Mouse (Mus musculus) left cerebral cortex, adult 18-20 months (tissue): Measurements from ENCODE around the gene Gm20425. TPM values are rescaled to one million over a fixed set of nuclear protein-coding genes. Genes with fewer than 3 reads are reported as not detected.
"Not testable (repeated sequence)": the region's sequence is repeated elsewhere in the genome, so short reads cannot be mapped to it uniquely, and the experiment has no call there.

Source experiments
- DNase-seq, 2 experiments: peaks; one replicate each; pipeline ENCODE4 v3.0.0; 2021 to 2022; ENCODE audit warnings: low spot score in 2 of 2, mixed read lengths in 1 of 2
- total RNA-seq, 2 experiments: library from RNA; stranded (reverse); gene quantifications; 2 replicates each; pipeline ENCODE4 v1.2.3; 2021

Gm20425 gene
- total RNA-seq, 2 experiments from 2014 or later = 10.4 to 12.2 TPM

- DNase-seq = no peak
Measured at GRCm38 (mm10) chr9:103163806-103164205, 66.3 kb downstream of the Gm20425 start.

- DNase-seq = not testable (repeated sequence)
Measured at GRCm38 (mm10) chr9:103155158-103155557, 74.9 kb downstream of the Gm20425 start.

- DNase-seq = no peak
Measured at GRCm38 (mm10) chr9:103154568-103154967, 75.5 kb downstream of the Gm20425 start.

- no peak for DNase-seq
Measured at GRCm38 (mm10) chr9:103153286-103153685, 76.8 kb downstream of the Gm20425 start.

GRCm38 (mm10) chr9:103149074-103149799, 80.9 kb downstream of the Gm20425 start:
- DNase-seq = no peak

- DNase-seq = no peak
Measured at GRCm38 (mm10) chr9:103147103-103147502, 83.0 kb downstream of the Gm20425 start.

- DNase-seq = peak; percentile 40 to 58
Measured at GRCm38 (mm10) chr9:103146703-103147102, 83.4 kb downstream of the Gm20425 start.

- no peak for DNase-seq
Measured at GRCm38 (mm10) chr9:103146257-103146656, 83.8 kb downstream of the Gm20425 start.

- DNase-seq = no peak
Measured at GRCm38 (mm10) chr9:103145351-103145750, 84.8 kb downstream of the Gm20425 start.

GRCm38 (mm10) chr9:103143881-103144280, 86.2 kb downstream of the Gm20425 start:
- DNase-seq = no peak

GRCm38 (mm10) chr9:103141266-103141665, 88.8 kb downstream of the Gm20425 start:
- no peak for DNase-seq

GRCm38 (mm10) chr9:103140384-103140783, 89.7 kb downstream of the Gm20425 start:
- DNase-seq = no peak

Other genes with a start within 250 kb of the Gm20425 start
- gene Slco2a1, start 241.6 kb downstream of the Gm20425 start, total RNA-seq = 1 to 10 TPM; 1.1 to 1.5 TPM
- 100 to 1,000 TPM; 566 to 572 TPM for gene Rab6b, start 118.5 kb downstream of the Gm20425 start, total RNA-seq
- 10 to 100 TPM; 20.8 to 22.5 TPM for gene Srprb, start 28.2 kb downstream of the Gm20425 start, total RNA-seq
- gene Trf, start 137 bp upstream of the Gm20425 start, total RNA-seq = 100 to 1,000 TPM; 170 to 179 TPM
- not detected for gene 1300017J02Rik, start 74.8 kb upstream of the Gm20425 start, total RNA-seq
- 10 to 100 TPM; 17.0 to 20.7 TPM for gene Topbp1, start 74.9 kb upstream of the Gm20425 start, total RNA-seq
- gene Cdv3, start 135.5 kb upstream of the Gm20425 start, total RNA-seq = 10 to 100 TPM; 81.6 to 86.9 TPM